In genomic region chr12:112713984-112714383, GRCm38 (mm10) we compare ENCODE assay signal across 12 mouse cellular contexts. TPM values are rescaled to one million over a fixed set of nuclear protein-coding genes. Genes with fewer than 3 reads are reported as not detected.
A peak's percentile ranks its signal among the peaks of the same experiment; 100 is the strongest.
DNase-seq lines count a peak whose midpoint lies in the region; ATAC-seq and TF ChIP-seq lines count a peak whose summit lies in the region.
"Had no signal": no experiment of that assay in that cellular context is flagged by ENCODE, and none has a peak within 500 bp of the region (broad histone marks: within the 10 kb centered on the region; RNA-seq: fewer than 3 reads in every experiment).

No protein-coding gene starts in this region.

- TF ChIP-seq EP300 in lung, postnatal 0 days (IDR thresholded peaks at IDR 0.05): no peak

- no peak overlapping the region for H3K4me3 ChIP-seq in forebrain, embryonic 13.5 days
- no peak overlapping the region for H3K4me3 ChIP-seq in forebrain, embryonic 10.5 days
- no peak overlapping the region for H3K4me3 ChIP-seq in lung, postnatal 0 days (ENCODE audit: low read depth, low read length)
- H3K4me3 ChIP-seq: embryonic facial prominence, embryonic 15.5 days had no signal

- H3K9ac ChIP-seq in forebrain, embryonic 13.5 days: peak overlapping the region; percentile 8; the same call in 1 of the 2 replicates
- H3K9ac ChIP-seq in lung, postnatal 0 days (replicated peaks; ENCODE audit: low read depth): no peak overlapping the region
- H3K9ac ChIP-seq: embryonic facial prominence, embryonic 15.5 days had no signal

- ATAC-seq in forebrain, embryonic 13.5 days: peak; percentile 32; the same call in 1 of the 2 replicates
- ATAC-seq in Patski: peak; percentile 35
- peak; percentile 34; the same call in 1 of the 2 replicates for ATAC-seq in lung, postnatal 0 days
- no peak for ATAC-seq in activated CD4-positive, CD25-positive, alpha-beta regulatory T cell, adult 4 months
- ATAC-seq in cerebellum, adult (ENCODE audit: insufficient number of reproducible peaks, low FRiP score, low TSS enrichment): no peak

- in situ Hi-C loops in Patski (cut with MboI; ENCODE audit: low pct_unique_long_range_greater_than_20kb): no loop called here

- H3K4me2 ChIP-seq in forebrain, embryonic 13.5 days: no peak overlapping the region
- no peak overlapping the region for H3K4me2 ChIP-seq in lung, postnatal 0 days (replicated peaks; ENCODE audit: low read depth, low read length)
- H3K4me2 ChIP-seq: embryonic facial prominence, embryonic 15.5 days had no signal

- H3K4me1 ChIP-seq in forebrain, embryonic 13.5 days: peaks cover 8% of the 10 kb centered on the region
- no peaks in the 10 kb centered on the region for H3K4me1 ChIP-seq in forebrain, embryonic 10.5 days
- H3K4me1 ChIP-seq in lung, postnatal 0 days (ENCODE audit: insufficient read depth, low read depth, low read length): no peaks in the 10 kb centered on the region

- WGBS in forebrain, embryonic 13.5 days: 69% methylated on average over 3 of the region's 3 CpGs
- WGBS in forebrain, embryonic 10.5 days: 84% methylated on average over 3 of the region's 3 CpGs
- WGBS in lung, postnatal 0 days: 50% methylated on average over 3 of the region's 3 CpGs

- CTCF ChIA-PET in Patski (lab: Charles Lee): interaction anchor here (1.0 kb wide), 1 partner anchor 39 kb away, joined by 3 read pairs; the partner anchor contains the start of gene Akt1

- POLR2A ChIA-PET in Patski (lab: Charles Lee): no interaction called here

- no peaks in the 10 kb centered on the region for H3K9me3 ChIP-seq in forebrain, embryonic 13.5 days (replicated peaks)
- H3K9me3 ChIP-seq in forebrain, embryonic 10.5 days: no peaks in the 10 kb centered on the region
- H3K9me3 ChIP-seq in lung, postnatal 0 days (ENCODE audit: low read length): no peaks in the 10 kb centered on the region
- H3K9me3 ChIP-seq: embryonic facial prominence, embryonic 15.5 days had no signal

- H3K27ac ChIP-seq in forebrain, embryonic 13.5 days: 0 out of 2 replicates have a peak overlapping the region, but pooled peaks have one; percentile 31
- H3K27ac ChIP-seq in forebrain, embryonic 10.5 days: no peak overlapping the region
- peak overlapping the region; percentile 40; the same call in 1 of the 2 replicates for H3K27ac ChIP-seq in lung, postnatal 0 days (ENCODE audit: low read length)
- H3K27ac ChIP-seq: embryonic facial prominence, embryonic 15.5 days had no signal

- H3K36me3 ChIP-seq in forebrain, embryonic 13.5 days (ENCODE audit: poor library complexity, severe bottlenecking): no peaks in the 10 kb centered on the region
- no peaks in the 10 kb centered on the region for H3K36me3 ChIP-seq in forebrain, embryonic 10.5 days (replicated peaks)
- H3K36me3 ChIP-seq in lung, postnatal 0 days (ENCODE audit: insufficient read depth, low read length): no peaks in the 10 kb centered on the region
- H3K36me3 ChIP-seq: embryonic facial prominence, embryonic 15.5 days had no signal

- peaks cover 8% of the 10 kb centered on the region for H3K27me3 ChIP-seq in forebrain, embryonic 13.5 days
- H3K27me3 ChIP-seq in forebrain, embryonic 10.5 days (ENCODE audit: poor library complexity, severe bottlenecking): peaks cover 7% of the 10 kb centered on the region
- H3K27me3 ChIP-seq in Patski: peaks cover 3% of the 10 kb centered on the region
- no peaks in the 10 kb centered on the region for H3K27me3 ChIP-seq in lung, postnatal 0 days (replicated peaks; ENCODE audit: insufficient read depth, low read length)
- H3K27me3 ChIP-seq: embryonic facial prominence, embryonic 15.5 days had no signal

- TF ChIP-seq CTCF in Patski (IDR thresholded peaks at IDR 0.05): no peak
- 0 out of 2 replicates have a peak, but pooled peaks have one; percentile 6 for TF ChIP-seq CTCF in lung, postnatal 0 days (IDR thresholded peaks at IDR 0.05)

- DNase-seq in forebrain, embryonic 10.5 days (ENCODE audit: extremely low spot score, low spot score): no peak
- peak; percentile 62 for DNase-seq in layer of hippocampus, adult 9-11 months
- DNase-seq in layer of hippocampus, adult 11-12 months (ENCODE audit: low spot score): no peak
- DNase-seq in Patski (ENCODE audit: low read depth, low spot score): no peak
- peak; percentile 91 for DNase-seq in lung, postnatal 0 days (ENCODE audit: low spot score)
- DNase-seq: adrenal gland, postnatal 10 days; left cerebral cortex, postnatal 4 days; thymus, postnatal 36 days had no signal

RNA-seq across cellular contexts. Expression of gene Cep170b, which starts 6.3 kb away (rescaled TPM):
- polyA plus RNA-seq in forebrain, embryonic 13.5 days (2015; fragmentation: Nextera tagmentation; extraction: Ambion mirVana): 11.0 and 13.1 TPM in 2 replicates
- 5.9 and 7.9 TPM in 2 replicates for polyA plus RNA-seq in forebrain, embryonic 10.5 days (2016; fragmentation: Nextera tagmentation; extraction: Ambion mirVana)
- polyA plus RNA-seq in Patski (2021): 92.1 TPM
- 17.5 and 20.8 TPM in 2 replicates for polyA plus RNA-seq in lung, postnatal 0 days (2015; fragmentation: Nextera tagmentation; extraction: Ambion mirVana)
- polyA plus RNA-seq in activated CD4-positive, CD25-positive, alpha-beta regulatory T cell, adult 4 months (2017; shearing (Covaris generic)): 1 to 10 TPM; 2.3 to 2.5 TPM

RNA-seq across cellular contexts. Expression of gene Zbtb42, which starts 35.4 kb away (rescaled TPM):
- polyA plus RNA-seq in forebrain, embryonic 13.5 days (2015; fragmentation: Nextera tagmentation; extraction: Ambion mirVana): 2.1 and 2.4 TPM in 2 replicates
- polyA plus RNA-seq in forebrain, embryonic 10.5 days (2016; fragmentation: Nextera tagmentation; extraction: Ambion mirVana): 4.1 and 4.3 TPM in 2 replicates
- 4.7 TPM for polyA plus RNA-seq in Patski (2021)
- 14.0 and 14.6 TPM in 2 replicates for polyA plus RNA-seq in lung, postnatal 0 days (2015; fragmentation: Nextera tagmentation; extraction: Ambion mirVana)
- 1 to 10 TPM; 2.2 to 2.6 TPM for polyA plus RNA-seq in activated CD4-positive, CD25-positive, alpha-beta regulatory T cell, adult 4 months (2017; shearing (Covaris generic))

RNA-seq across cellular contexts. Expression of gene Akt1, which starts 39.3 kb away (rescaled TPM):
- polyA plus RNA-seq in forebrain, embryonic 13.5 days (2015; fragmentation: Nextera tagmentation; extraction: Ambion mirVana): 46.4 and 50.3 TPM in 2 replicates
- polyA plus RNA-seq in forebrain, embryonic 10.5 days (2016; fragmentation: Nextera tagmentation; extraction: Ambion mirVana): 39.2 and 41.9 TPM in 2 replicates
- polyA plus RNA-seq in Patski (2021): 281 TPM
- 78.8 and 91.3 TPM in 2 replicates for polyA plus RNA-seq in lung, postnatal 0 days (2015; fragmentation: Nextera tagmentation; extraction: Ambion mirVana)
- 10 to 100 TPM; 17.3 to 23.5 TPM for polyA plus RNA-seq in activated CD4-positive, CD25-positive, alpha-beta regulatory T cell, adult 4 months (2017; shearing (Covaris generic))

RNA-seq across cellular contexts. Expression of gene Pld4, which starts 46.5 kb away (rescaled TPM):
- polyA plus RNA-seq in forebrain, embryonic 13.5 days (2015; fragmentation: Nextera tagmentation; extraction: Ambion mirVana): 2.9 and 3.8 TPM in 2 replicates
- 3.8 and 3.9 TPM in 2 replicates for polyA plus RNA-seq in forebrain, embryonic 10.5 days (2016; fragmentation: Nextera tagmentation; extraction: Ambion mirVana)
- polyA plus RNA-seq in Patski (2021): 0.15 TPM
- polyA plus RNA-seq in lung, postnatal 0 days (2015; fragmentation: Nextera tagmentation; extraction: Ambion mirVana): 19.6 and 23.8 TPM in 2 replicates
- polyA plus RNA-seq in activated CD4-positive, CD25-positive, alpha-beta regulatory T cell, adult 4 months (2017; shearing (Covaris generic)): 1 to 10 TPM in 1 of 2 experiments, under 1 TPM in 1; 0.50 to 4.7 TPM

Comparison
In these comparisons a context has a peak if more than half of its experiments do, and no peak if none do; other contexts are left out.
1. DNase-seq: peak in layer of hippocampus, adult 9-11 months (single experiment) and lung, postnatal 0 days (single experiment); none in forebrain, embryonic 10.5 days (single experiment), layer of hippocampus, adult 11-12 months (single experiment) and Patski (single experiment).
2. ATAC-seq: peak in forebrain, embryonic 13.5 days (single experiment), Patski (single experiment) and lung, postnatal 0 days (single experiment); none in activated CD4-positive, CD25-positive, alpha-beta regulatory T cell, adult 4 months (single experiment) and cerebellum, adult (single experiment).